Mouse (Mus musculus) thymus, adult 18-20 months (tissue): Measurements from ENCODE around the gene Zbtb46.

Experiments
- DNase-seq, 2 experiments: peaks; one replicate each; pipeline ENCODE4 v3.0.0; 2022; ENCODE audit warnings: mixed read lengths in 2 of 2

The Zbtb46 gene

DNA sequence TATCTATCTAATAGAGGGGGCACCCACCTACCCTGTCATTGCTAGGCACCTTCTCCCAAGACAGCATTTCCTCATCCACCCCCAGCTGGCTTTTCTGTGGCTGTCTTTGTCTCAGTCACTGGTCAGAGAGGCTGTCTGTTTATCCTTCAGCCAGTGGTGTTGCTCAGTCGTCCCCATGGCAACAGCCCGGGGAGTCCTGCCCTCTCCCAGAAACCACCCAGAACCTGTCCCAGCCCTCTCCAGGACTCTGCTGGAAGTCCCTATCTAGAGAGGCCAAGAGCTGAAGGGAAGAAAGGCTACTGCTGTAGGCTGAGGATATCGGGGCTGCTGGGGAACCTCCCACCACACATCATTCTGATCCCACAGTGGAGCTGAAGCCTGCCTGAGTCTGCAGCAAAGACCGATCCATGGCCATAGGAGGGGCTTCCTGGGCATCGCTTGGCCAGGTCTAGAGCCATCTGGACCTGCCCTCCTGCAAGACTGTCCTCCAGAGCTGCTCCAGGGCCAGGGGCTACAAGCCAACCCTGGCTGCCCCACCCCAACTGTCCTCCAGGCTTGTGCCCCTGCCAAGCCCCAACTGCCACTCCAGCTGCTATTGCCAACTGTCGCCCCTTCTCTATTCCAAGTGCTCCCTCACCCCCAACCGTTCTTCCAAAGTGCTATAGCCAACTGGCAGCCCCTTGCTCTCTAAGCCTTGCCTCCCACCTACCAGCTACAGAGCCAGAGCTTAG is 3.9 kb upstream of the Zbtb46 start:
- DNase-seq, result no peak

DNA sequence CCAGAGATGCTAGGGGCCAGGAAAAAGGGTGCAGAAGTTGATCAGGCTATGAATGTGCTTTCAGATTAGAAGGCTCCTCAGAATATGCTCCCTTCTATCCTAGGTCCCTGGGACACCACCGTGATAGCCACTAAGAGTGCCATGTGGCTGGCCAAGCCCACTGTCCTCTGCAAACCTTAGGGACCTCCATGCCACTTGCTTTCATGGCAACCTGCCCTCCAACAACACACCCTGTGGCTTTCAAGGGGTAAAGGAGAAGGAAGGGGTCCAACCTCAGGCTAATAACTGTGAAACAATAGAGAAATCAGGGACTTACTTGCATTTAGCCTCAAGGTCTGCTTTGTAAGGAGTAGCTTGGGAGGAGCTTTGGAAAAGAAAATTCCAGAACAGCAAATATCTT is 3.4 kb upstream of the Zbtb46 start:
- DNase-seq, result no peak

DNA sequence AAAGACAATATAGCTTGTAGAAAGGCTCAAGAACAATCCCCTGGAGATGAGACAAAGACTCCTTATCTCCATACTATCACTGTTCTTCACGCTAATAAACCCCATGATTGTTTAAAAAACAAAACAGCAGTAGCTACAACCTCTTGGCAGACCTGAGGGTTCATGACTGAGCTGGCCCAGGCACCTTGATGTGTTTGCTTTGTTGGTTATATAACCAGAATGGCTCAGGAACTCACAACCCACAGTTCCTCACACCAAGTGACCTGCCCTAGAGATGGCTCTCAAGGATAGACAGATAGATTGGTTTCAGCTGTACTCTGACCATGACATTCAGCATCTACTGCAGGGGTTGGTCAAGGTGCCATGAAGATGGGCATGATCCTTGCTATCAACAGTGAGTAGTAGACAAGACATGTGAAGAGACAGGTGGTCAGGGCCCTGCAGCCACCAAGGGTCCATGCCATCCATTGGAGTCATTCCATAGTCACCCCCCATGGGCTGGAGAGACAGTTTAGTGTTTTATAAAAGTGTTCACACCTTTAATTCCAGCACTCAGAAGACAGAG is 2.4 kb upstream of the Zbtb46 start:
- no peak for DNase-seq

DNA sequence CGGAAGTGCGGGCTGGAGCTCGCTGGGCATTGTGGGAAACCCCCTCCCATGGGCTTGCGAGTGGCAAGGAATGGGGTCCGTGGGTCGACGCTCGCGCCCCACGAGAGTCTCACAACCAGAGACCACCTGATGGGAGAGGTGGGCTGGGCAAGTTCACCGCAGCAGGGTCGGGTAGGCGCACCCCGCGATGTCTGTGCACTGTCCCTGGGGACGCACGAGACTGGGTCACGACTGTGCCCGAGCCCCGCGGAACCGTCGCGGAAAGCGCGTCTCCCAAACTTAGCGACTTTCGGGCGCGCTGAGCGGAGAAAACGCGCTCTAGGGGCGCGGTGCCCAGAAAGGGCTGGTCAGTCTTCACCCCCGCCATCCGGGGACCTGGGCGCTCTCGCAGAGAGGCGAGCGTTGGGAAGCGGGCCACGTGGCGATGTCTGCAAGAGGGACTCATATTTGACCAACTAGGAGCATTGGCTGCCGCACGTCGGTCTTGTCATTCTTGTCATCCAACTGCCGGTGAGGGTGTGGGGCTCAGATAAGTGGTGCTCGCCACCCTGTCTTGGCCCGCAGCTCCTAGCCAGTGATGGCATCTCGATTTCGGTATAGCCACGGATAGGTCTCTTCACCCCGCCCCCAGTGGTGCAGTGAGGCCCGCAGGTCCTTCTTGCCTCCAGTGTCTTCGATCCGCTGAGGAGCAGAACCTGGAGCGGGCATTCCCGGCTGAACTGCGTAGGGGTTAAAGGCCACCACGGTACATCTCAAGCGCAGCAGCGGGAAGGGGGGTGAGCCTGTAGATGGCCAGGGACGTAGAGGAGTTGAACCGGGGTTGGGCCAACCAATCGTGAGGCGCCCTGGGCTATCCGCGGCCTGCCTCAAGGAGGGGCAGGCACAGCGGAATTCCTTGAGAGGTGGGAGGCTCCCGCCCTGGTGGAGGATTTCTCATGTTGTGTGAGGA is 721 bp upstream of the Zbtb46 start:
- DNase-seq, result no peak

DNA sequence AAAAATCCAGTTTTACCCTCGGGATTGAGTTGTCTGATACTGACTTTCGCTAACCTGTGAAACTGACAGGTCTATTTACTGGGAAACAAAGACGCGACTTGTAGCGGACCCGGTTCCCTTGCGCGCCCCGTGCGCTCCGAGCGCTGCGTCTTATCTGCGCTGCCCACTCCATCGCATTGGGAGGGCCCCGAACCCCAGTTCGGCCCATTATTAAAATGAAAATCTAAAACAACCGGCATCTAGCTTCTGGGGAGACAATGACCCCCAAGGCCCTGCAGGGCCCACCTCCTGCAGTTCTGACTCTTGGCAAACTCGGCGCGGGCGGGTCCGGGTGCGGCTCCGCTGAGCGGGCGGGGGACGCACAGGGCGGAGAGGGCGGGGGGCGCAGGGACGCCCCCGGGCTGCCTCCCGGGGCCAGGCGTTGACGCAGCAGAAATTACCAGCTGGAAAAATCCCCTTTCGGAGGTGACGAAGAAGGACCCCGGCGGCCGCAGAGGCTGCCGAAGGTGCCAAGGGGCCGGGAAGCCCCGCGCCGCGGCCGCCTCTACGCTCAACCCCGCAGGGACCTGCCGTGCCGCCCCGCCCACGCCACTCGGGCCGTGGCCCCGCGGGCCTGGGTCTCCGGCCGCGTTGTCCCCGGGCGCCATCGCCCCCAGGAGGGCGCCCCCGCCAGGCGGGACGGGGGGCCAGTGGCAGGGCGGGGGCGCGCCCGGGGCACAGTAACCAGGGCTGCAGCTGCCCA is 644 bp downstream of the Zbtb46 start:
- no peak for DNase-seq

DNA sequence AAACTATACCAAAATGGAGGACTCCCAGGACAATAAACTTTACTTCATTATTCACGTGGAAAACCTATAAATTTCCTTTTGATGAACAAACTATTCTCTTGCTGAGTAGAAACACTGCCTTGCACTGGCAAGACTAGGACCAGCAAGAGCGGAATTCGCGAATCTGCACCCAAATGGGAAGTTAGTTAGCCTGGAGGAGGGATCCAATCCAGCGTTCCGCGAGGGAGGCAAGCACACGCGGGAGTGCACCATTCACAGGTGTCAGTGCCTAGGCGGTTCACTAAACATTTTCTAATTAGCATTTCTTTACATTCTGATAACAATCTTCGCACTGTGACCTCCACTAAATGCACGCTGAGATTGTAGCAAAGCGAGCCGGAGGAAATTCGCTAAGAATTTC is 1.4 kb downstream of the Zbtb46 start:
- no peak for DNase-seq

DNA sequence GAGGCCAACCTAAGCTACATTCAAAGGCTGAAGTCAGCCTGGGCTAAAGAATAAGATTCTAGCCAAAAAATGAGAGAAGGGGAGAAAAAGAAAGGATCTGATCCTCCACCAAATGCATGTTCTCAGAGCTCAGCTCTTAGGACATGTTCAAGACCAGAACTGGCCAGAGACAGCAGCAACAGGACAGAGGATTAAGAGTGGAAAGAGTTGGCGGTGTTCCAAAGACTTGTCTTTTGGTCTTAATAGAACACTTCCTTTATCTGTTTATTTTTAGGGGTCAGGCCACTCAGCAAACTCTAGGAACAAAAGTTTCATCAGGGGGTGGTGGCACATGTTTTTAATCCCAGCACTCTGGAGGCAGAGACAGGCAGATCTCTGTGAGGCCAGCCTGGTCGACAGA is 3.3 kb downstream of the Zbtb46 start:
- no peak for DNase-seq

DNA sequence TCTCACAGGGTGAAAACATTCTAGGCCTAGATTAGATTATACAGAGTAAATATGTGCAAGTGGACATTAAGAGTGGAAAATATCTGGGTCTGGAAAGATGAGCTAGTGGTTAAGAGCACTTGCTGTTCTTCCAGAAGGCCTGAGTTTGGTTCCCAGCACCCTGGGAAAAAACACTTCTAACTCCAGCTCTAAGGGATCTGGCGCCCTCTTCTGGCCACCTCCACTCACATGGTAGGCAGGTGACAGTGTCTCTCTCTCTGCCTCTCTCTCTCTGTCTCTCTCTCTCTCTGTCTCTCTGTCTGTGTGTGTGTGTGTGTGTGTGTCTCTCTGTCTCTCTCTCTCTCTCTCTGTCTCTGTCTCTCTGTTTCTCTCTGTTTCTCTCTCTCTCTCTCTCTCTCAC is 6.0 kb downstream of the Zbtb46 start:
- DNase-seq, result no peak

DNA sequence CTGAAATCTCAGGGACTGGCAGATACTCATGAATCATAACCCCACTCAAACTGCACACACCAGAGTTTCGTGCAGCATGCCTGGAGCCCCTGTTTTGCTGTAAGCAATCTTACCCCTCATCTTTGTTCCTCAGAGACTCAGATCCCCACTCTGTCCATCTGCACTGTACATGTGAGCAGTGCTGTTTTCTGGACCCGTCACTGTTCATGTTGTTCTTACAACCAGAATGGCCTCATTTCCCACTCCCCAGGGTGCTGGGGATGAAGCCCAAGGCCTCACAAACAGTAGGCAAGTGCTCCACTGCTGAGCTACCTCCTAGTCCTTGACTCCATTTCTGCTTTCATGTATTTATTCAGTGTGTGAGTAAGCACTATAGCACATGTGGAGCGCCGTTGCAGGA is 7.0 kb downstream of the Zbtb46 start:
- DNase-seq, result no peak

DNA sequence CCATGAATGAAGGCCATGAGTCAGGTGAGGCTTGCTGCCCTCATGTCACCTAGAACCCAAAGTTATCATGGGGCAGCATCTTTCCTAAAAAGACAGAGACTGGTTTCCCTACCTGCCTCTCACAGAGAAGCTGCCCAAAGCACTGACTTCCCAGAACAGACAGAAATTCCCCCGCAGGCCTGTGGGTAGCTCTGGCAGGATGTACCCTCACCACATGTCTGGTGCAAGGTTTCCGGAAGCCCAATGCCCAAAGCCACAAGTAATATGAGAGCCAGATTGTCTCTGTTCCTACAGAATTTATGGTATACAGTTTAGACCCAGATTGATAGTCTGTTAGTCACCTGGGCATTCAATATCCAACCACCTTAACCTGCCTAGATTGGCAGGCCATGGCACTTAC is 16.2 kb downstream of the Zbtb46 start:
- DNase-seq, result no peak

DNA sequence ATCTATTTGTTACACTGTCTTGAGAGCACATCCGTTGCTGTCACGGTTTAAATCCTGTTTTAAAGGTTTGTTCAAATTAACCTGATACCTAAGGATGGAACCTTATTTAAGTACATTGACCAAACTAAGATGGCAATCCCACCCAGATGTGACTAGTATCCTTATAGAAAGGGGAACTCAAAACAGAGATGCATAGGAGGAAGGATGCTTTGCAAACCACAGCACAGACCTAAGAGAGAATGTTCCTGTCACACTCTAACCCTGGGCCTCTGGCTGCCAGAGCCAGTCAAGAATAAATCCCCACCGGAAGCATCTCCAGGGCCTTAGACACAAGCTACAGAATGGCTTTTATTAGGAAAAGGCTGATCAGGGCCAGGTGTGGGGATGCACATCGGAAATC is 21.1 kb downstream of the Zbtb46 start:
- DNase-seq, result no peak

DNA sequence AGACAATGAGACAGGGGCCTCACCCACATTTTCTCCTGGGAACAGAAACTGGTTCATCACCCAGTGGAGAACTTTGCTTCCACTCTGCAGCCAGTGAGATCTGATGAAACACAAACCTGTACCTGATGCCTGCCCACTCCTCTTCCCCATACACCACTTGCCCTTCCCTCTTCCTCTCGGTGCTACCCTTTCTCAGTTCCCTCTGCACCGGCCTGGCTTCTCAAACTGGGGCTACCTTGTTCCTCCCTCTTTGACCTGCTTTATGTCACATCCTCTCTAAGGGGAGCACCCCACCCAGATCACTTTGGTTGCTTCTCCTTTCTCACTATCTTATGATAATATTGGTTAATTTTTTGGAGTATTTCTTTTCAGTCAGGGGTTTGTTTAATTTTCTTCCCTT is 23.0 kb downstream of the Zbtb46 start:
- DNase-seq, result no peak

DNA sequence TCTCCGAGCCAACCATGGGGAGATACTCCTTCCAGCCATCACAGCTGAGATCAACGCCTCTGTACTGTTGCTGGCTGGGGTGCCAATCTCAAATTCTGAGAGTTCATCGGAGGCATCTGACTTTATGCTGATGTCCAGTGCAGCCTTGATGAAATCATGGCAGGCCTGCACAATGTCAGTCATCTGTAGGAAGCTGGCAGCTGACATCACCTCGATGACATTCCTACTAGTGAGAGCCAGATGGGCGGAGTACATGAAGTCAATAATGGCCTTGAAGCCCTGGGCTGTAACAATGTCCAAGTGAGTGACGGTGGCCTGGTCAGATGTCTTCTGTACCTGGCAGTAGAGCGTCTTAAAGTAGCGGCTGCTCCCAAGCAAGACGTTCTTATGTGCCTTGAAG is 35.4 kb downstream of the Zbtb46 start:
- no peak for DNase-seq

DNA sequence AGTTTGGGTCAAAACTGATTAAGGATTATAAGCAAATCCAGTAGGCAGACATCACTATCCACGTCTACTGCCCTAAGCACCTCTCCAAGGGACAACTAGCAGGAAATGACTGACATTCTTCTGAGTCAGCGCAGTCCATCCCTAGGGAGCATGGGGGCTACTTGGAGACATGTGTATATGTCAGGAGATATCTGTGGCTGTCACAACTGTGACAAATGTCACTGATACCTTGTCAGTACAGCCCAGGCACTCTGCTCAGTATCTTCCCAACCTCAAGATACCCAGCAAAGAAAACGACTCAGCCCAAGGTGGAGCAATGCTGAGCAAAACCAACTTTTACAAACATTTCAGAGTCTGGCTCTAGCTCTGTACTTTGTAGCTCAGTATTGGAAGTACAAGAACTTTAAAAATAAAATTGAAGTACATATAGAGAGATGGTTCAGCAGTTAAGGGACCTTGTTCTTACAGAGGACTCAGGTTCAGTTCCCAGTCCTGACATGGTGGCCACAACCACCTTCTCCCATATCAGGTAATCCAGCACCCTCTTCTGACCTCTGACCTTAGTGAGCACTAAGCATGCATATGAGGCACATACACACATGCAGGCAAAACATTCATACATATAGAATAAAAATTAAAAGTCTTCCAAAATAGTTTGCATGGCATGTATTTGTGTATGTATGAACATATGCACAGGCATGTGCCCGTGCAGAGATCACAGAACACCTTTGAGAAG is 38.2 kb downstream of the Zbtb46 start:
- DNase-seq, result no peak

DNA sequence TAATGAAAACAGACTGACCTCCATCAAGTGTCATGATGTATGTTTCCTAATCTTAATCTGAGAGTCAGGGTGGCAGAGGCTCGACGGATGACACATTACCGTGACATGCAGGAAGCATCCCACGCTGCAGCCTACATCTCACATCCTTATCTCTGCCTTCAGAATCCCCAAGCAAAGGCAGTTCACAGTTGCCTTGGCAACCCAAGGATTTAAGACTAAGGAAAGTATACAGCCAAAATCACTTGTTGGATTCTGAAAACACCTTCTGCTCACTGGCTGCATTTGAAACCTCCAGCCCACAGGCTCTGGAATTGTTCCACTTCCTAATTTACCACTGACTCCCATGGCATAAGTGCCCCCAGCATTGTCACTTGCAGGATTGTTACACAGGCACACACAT is 38.8 kb downstream of the Zbtb46 start:
- no peak for DNase-seq

DNA sequence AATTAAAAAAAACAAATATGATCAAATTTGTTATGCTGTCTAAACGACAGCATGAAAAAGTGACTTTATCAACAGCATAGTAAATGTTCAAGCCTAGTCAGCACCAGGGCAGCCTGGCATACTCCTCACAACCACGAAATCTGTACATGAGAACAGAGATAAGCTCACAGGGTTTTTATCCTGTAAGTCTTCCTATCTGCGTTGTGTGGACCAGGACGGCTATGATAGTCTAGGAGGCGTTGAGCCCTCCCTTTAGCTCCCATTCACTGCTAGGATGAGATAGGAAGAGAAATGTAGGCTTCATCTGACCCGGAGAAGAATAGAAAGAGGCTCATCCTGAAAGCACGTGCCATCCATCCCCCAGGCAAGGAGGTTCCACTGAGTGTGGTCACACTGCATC is 39.9 kb downstream of the Zbtb46 start:
- DNase-seq, result no peak

DNA sequence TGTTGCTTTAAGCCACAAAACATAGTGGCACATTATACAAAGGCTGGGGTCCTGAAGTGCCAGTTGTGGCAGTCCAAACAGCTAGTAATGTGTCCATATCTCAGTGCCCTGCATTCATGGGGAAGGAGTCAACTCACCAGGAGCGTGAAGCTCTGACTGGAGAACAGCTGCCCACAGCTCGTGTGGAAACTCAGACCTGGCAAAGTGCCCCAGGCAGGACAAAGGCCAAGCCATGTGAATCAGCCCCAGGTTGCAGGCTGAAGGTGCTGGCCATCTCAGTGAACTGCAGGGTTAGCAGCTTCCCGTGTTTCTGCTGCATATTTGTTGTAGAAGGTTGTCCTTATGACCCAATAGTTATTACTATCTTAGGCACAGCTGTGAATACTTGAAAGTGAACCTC is 43.3 kb downstream of the Zbtb46 start:
- DNase-seq, result no peak

DNA sequence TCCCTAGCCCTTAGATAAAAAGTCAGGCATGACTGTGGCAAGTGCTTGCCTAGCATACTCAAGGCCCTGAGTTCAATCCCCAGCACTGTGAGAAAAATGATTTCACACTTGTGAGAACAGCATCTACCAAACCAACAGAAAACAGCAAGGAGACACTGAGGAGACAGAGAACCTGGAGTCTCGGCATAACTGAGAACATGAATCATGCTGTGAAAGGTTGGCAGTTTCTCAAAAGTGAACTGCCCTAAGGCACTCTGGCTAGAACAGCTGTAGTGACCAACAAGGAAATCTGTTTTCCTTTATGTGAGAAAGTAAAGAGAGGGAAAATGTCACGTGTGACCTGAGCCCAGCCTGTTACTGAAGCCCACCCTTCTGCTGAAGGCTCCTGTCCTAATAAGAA is 46.1 kb downstream of the Zbtb46 start:
- no peak for DNase-seq

DNA sequence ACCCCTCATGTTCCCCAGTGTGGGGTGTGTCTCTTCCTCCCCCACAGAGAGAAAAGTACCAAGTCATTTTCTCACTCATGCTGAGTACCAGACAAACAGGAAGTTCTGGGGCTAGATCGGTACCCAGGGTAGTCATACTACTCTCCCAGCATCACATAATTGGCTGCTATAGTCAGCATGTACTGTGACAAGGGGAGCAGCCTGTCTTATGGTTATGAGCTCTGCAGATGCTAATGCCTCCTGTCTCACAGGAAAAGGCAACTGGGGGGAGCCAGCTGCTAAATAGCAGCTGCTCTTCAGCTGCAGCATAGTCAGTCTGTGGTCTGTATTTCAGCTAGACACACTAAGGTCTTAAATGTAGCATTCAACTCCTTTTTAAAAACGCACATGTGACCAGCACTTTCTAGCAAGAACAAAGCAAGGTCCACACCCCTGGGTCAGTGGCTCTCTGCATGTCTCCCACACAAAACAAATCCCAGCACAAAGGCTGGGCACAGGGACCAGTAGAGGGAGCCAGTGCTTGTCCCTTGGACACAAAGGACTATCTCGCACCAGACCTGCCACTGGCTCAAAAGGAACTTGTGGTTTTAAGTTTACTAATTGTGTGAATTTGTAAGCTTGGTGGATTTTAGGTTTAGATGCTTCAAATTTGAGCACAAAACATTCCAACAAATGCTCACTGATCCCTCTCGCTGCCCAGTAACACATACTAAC is 48.3 kb downstream of the Zbtb46 start:
- no peak for DNase-seq

DNA sequence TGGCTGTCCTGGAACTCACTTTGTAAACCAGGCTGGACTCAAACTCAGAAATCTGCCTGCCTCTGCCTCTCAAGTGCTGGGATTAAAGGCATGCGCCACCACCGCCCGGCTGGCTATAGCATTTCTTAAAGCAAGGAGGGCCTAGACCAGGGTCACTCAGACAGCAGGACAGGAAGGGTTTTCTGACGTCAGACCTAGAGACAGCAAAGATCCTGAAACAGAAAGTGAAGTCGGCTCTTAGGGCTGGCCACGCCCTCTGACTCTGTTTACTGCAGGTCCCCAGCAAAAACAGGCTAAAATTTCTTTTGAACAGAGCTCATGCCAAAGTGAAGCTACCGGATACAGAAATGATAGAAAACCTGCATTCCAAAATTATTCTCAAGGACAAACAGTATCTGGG is 49.6 kb downstream of the Zbtb46 start:
- no peak for DNase-seq

DNA sequence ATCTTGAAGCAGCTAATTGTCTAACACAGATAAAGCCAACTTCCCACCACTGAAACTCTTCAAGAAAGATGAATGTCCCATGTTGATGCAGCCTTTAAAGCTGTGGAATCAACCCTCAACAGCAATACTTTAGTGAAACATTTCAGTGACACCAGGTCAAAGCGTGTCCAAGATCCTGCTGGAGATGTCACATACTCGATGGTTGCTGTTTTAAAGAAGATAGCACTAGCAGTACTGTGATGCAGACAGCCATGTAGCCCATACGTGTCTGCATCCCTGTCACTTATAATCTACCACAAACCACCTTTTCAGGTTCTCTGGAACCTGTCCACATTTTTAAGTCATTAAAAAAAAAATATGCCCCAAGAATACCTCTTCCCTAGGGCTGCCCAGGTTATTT is 55.5 kb downstream of the Zbtb46 start:
- DNase-seq, result no peak

DNA sequence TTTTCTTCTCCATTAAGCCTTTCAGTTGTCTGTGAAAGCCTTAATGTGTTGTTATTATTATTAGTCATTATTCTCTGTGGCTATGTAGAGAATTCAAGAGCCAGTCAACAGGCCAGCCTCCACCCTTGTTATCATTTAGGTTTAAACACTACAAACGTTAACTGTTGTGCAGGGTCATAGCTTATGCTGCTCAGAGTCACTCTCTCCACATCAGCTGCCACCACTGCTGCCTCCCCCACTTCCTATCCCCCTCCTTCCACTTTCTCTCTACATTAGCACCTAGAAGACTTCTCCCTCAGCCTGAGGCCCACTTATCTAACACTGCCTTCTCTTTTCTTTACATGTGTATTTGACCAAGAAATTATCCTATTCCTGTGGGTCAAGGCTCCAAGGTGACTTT is 57.7 kb downstream of the Zbtb46 start:
- DNase-seq, result no peak
